Mouse (Mus musculus): ENCODE measurements around the gene Prkaa2.

DNA sequence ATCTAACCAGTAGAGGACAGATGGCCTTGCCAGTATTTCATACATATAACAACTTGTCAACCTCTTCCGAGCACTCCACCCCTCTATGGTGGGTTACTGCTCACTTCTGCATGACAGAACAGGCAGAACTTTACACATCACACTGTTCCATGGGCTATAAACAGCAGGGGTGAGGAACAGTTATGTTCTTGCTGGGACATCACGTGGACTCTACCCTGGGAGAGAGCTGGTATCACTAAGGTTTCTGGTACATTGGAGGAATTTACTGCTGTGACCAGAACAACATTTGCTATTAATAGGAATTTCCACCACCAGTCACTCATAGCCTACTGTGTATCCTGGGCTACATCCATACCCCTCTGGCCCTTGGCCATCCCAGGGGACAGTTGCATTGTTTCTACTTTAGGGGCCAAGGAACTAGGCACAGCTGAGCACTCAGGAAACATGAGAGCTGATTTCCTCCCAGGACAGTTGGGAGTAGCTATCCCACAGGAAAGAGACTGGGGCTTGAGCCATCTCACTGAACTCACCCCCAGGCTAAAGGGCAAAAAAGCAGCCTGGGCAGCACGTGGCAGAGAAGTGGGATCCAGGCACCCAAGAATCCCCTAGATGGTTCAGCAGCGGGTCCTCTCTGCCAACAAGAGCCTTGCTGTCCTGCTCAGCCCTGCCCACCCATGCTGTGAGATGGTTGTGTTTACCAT is 23.8 kb upstream of the Prkaa2 start:
- TF ChIP-seq POLR2A (IDR thresholded peaks at IDR 0.05; ENCODE audit: extremely low read depth, insufficient read depth, low read length): no peak
- no peak for TF ChIP-seq CTCF (IDR thresholded peaks at IDR 0.05; ENCODE audit: low read depth, low read length)

Data from liver, adult 2 months (tissue).